Mouse (Mus musculus) stomach, adult 2 months (tissue): Measurements from ENCODE around the gene Pik3r1. TPM values are rescaled to one million over a fixed set of nuclear protein-coding genes. Genes with fewer than 3 reads are reported as not detected.

Experiments used
- polyA plus RNA-seq: library from polyadenylated mRNA; depleted of rRNA; stranded (reverse); fragments of >200 nt; gene quantifications from 2 replicates; pipeline ENCODE4 v1.2.3, GENCODE M21; 2012; rRNA removed

Gene Pik3r1
- polyA plus RNA-seq: 4.6 and 6.9 TPM in 2 replicates

DNA sequence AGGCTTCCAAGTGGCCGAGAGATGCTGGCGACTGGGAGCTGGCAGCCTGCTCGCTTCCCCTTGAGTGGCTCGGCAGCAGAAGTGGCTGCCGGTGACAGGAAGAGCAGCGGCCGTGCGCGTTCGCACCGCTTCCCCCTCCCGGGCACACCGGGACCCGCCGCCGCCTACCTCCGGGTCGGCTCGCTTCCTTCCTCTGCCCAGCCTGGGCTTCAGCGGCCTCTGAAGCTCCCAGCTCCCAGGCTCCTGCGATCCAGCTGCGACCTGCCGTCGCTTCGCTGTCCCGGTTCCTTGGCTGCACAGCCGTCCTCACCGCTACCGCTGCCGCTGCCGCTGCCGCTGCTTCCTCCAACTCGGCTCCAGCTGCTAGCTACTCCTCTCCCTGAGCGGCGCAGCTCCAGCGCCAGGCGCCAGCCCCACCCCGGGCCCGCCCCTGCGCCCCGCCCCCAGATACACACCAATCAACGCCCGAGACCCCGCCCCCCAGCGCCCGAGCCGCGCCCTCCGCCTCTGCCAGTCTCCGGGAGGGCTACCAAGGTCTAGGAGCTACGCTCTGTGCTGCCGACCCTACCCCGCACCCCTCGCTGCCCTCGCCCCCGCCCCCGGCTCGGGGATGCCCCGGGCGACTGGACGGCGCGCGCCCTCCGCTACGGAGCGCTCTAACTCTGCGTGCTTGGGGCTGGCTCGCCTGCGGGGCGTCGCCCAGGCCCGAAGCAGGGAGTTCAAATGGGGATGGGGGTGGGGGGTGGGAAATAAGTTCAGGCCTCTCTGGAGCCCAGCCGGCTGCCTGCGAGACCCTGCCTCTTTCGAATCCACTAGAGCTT is at the start of gene Pik3r1:
Gene Pik3r1, minus strand, starts transcription at position 409 of the 821 bp plus-strand sequence.

